Mouse (Mus musculus) midbrain, postnatal 0 days (tissue): ENCODE measurements around the gene Tmprss12. TPM values are rescaled to one million over a fixed set of nuclear protein-coding genes. Genes with fewer than 3 reads are reported as not detected.
"Not testable (repeated sequence)": the region's sequence is repeated elsewhere in the genome, so short reads cannot be mapped to it uniquely, and the experiment has no call there.

ENCODE experiments used
- ATAC-seq: fragments of 200-750 bp; cut with Nextera tagmentation; 2 replicates; pipeline ENCODE4 v1.8.0; 2017; ENCODE audit warnings: moderate number of reproducible peaks, mild to moderate bottlenecking, moderate TSS enrichment, moderate library complexity; ENCODE audit not compliant: low FRiP score
- DNase-seq: peaks from one replicate; pipeline ENCODE4 v3.0.0-alpha.2; 2015; ENCODE audit warnings: low spot score
- H3K27ac ChIP-seq: fragments of 300-500 bp; sonication (generic); 2 replicates; pipeline ENCODE4 v1.5.1; 2014; ENCODE audit warnings: low read depth, mild to moderate bottlenecking, low read length, mixed read lengths
- H3K27me3 ChIP-seq: fragments of 300-500 bp; sonication (generic); 2 replicates; pipeline ENCODE4 v1.6.1; 2014; ENCODE audit warnings: low read length, control low read depth, mixed read lengths; ENCODE audit not compliant: insufficient read depth
- H3K36me3 ChIP-seq: fragments of 300-500 bp; sonication (generic); 2 replicates; pipeline ENCODE4 v1.6.1; 2014; ENCODE audit warnings: low read length, control low read depth, mixed read lengths; ENCODE audit not compliant: insufficient read depth
- H3K4me1 ChIP-seq: fragments of 300-500 bp; sonication (generic); 2 replicates; pipeline ENCODE4 v1.6.1; 2014; ENCODE audit warnings: mild to moderate bottlenecking, control low read depth, antibody characterized with exemption, low read length, mixed read lengths; ENCODE audit not compliant: insufficient read depth
- H3K4me2 ChIP-seq: fragments of 300-500 bp; sonication (generic); 2 replicates; pipeline ENCODE4 v1.6.1; 2014; ENCODE audit warnings: low read depth, mild to moderate bottlenecking, low read length, mixed read lengths; ENCODE audit not compliant: poor library complexity, severe bottlenecking
- H3K4me3 ChIP-seq: fragments of 300-500 bp; sonication (generic); 2 replicates; pipeline ENCODE4 v1.5.1; 2014; ENCODE audit warnings: low read depth, mild to moderate bottlenecking, low read length, moderate library complexity
- H3K9ac ChIP-seq: fragments of 300-500 bp; sonication (generic); replicated peaks from 2 replicates; pipeline ENCODE4 v1.6.1; 2014; ENCODE audit warnings: mild to moderate bottlenecking, low read length, moderate library complexity, mixed read lengths; ENCODE audit not compliant: poor library complexity, severe bottlenecking
- H3K9me3 ChIP-seq: fragments of 300-500 bp; sonication (generic); 2 replicates; pipeline ENCODE4 v1.6.1; 2016; ENCODE audit warnings: low read length, control low read depth
- CTCF ChIP-seq: IDR thresholded peaks from 2 replicates; pipeline ENCODE4 v1.5.1; 2016; ENCODE audit warnings: antibody characterized with exemption, mild to moderate bottlenecking
- WGBS: fragments of 180-500 bp; shearing (Covaris S2); extraction: QIAGEN DNeasy Blood & Tissue Kit; methylation state at CpG from one replicate; pipeline ENCODE4 v1.1.7; 2014; 5-methylcytosine and 5-hydroxymethylcytosine counted together
- polyA plus RNA-seq: library from polyadenylated mRNA; unstranded; fragments of >200 nt; fragmentation: Nextera tagmentation; extraction: Ambion mirVana; gene quantifications from 2 replicates; pipeline ENCODE4 v1.2.1, GENCODE M21; 2015
- total RNA-seq: library from RNA; depleted of rRNA; stranded (reverse); fragments of >200 nt; gene quantifications from 2 replicates; pipeline ENCODE4 v1.2.3, GENCODE M21; 2014

Gene Tmprss12
- total and polyA plus RNA-seq, 2 experiments from 2014 or later, result not detected

DNA sequence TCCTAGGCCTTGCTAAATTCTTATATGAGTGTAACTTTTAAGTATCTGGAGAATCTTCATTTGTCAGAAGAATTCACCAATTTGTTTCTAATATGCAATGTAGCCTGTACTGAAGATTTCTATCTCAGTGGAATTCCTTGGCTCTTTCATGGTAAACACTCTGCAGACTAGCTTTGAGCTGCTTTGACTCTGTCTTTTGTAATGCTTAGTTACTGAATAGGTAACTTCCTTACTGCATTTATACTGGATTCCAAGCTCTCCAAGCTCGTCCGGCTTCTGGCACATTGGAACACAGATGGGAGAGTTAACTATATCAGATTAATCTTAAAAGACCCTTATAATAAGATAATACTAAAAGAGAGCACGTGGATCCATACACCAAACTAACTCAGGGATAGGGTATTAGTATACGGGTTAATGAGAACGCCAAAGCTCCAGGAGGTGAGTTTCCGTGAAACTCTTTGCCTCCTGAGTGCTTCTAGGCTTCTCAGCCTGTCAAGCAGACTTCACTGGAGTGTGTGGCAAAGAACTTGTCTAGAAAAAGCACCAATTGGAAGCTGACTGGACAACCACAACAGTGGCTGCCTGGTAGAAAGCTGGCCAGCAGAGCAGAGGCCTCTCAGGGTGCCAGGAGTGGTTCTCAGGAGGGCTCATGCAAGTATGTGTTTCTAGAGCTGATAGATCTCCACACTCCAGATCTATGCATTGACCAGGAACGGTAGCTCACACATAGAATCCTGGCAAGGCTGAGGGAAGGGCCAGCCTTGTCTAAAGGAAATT is 21.8 kb upstream of the Tmprss12 start:
- Histone ChIP-seq H3K4me3 (no peak overlapping the region), H3K9me3 (no peaks in the 10 kb centered on the region), H3K27me3 (no peaks in the 10 kb centered on the region), H3K4me2 (no peak overlapping the region), H3K9ac (no peak overlapping the region), H3K4me1 (no peaks in the 10 kb centered on the region), H3K27ac (no peak overlapping the region), H3K36me3 (peaks cover 40% of the 10 kb centered on the region)
- no peak for TF ChIP-seq CTCF
- DNase-seq (no peak), ATAC-seq (no peak)
- WGBS, result 95% methylated on average over 7 of the region's 7 CpGs

- H3K27me3 ChIP-seq, H3K4me2 ChIP-seq, H3K9me3 ChIP-seq, H3K27ac ChIP-seq, H3K9ac ChIP-seq, ATAC-seq, H3K4me3 ChIP-seq, DNase-seq, H3K4me1 ChIP-seq: not testable (repeated sequence)
- WGBS, result 91% methylated on average over 6 of the region's 7 CpGs
- peaks cover 26% of the 10 kb centered on the region for H3K36me3 ChIP-seq
Observed at GRCm38 (mm10) chr15:100260351-100260750, 20.3 kb upstream of the Tmprss12 start.

DNA sequence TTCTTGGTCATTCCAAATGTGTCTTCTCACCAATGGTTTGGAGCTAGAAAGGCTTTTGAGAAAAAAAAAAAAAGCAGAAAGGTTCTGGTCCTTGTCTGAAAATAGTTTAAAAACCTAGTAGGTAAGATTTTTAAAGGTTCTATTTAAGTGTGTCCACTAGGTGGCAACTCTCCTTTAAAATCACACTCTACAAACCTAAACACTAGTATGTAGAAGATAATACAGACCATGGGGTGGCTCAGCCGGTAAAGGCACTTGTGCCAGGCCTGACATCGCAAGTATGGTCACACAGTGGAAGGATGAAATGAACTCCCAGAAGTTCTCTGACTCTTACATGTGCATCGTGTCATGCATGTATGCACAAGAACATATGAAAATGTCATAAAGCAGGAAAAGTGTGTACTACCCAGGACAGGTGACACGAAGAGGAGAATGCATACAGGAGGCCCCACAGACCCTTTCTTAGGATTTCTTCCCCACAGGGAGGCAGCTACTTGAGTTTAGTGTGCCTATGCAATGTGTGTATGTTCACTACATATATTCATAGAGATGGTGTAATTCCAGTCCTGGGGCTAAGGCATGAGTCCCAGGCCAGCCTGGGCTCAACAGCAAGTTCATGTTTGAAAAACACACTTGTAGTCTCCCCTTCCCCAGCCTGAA is 17.3 kb upstream of the Tmprss12 start:
- Histone ChIP-seq H3K4me3 (no peak overlapping the region), H3K4me1 (no peaks in the 10 kb centered on the region), H3K9ac (no peak overlapping the region), H3K4me2 (no peak overlapping the region), H3K36me3 (peaks cover 11% of the 10 kb centered on the region; the same call in 1 of the 2 replicates), H3K27ac (no peak overlapping the region), H3K27me3 (no peaks in the 10 kb centered on the region), H3K9me3 (no peaks in the 10 kb centered on the region)
- ATAC-seq (no peak), DNase-seq (peak; percentile 67)
- peak; percentile 77 for TF ChIP-seq CTCF
- WGBS, result 16% methylated on average over 4 of the region's 4 CpGs

GRCm38 (mm10) chr15:100265586-100266325 is 14.9 kb upstream of the Tmprss12 start:
- peaks cover 5% of the 10 kb centered on the region; the same call in 1 of the 2 replicates for H3K36me3 ChIP-seq
- WGBS, result 83% methylated on average over 4 of the region's 5 CpGs
- H3K9ac ChIP-seq, result no peak overlapping the region
- no peak overlapping the region for H3K4me3 ChIP-seq
- no peaks in the 10 kb centered on the region for H3K27me3 ChIP-seq
- H3K4me1 ChIP-seq, result no peaks in the 10 kb centered on the region
- H3K9me3 ChIP-seq, result no peaks in the 10 kb centered on the region
- DNase-seq (no peak), ATAC-seq (no peak)
- TF ChIP-seq CTCF, result no peak
- H3K27ac ChIP-seq, result no peak overlapping the region
- no peak overlapping the region for H3K4me2 ChIP-seq

- WGBS, result 78% methylated on average over 2 of the region's 2 CpGs
- no peak for ATAC-seq
- H3K27me3 ChIP-seq, result no peaks in the 10 kb centered on the region
Observed at GRCm38 (mm10) chr15:100268916-100269315, 11.7 kb upstream of the Tmprss12 start.

DNA sequence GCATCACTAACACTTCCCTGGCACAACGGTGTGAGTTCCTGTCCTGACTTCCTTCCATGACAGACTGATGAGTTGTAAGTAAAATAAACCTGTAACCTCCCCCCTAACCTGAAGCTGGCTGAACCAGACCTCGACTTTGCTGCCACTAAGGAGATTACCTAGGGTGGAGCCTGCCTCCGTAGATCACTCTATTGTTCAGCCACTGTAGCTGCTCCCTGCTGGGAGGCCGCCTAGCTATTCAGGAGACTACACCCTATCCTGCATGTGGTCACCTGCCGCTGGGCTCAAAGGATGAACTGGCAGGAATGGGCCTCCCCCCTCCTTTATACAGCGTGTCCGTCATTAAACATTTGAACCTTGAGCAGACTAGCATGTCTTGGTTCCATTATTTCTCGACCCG is 10.9 kb upstream of the Tmprss12 start:
- no peak for ATAC-seq
- no peak for DNase-seq
- WGBS, result 17% methylated on average over 9 of the region's 9 CpGs

More at GRCm38 (mm10) chr15:100268916-100269315, 11.7 kb upstream of the Tmprss12 start:
- H3K4me3 ChIP-seq, result no peak overlapping the region
- no peaks in the 10 kb centered on the region for H3K9me3 ChIP-seq
- TF ChIP-seq CTCF, result no peak
- no peak overlapping the region for H3K9ac ChIP-seq
- H3K36me3 ChIP-seq, result no peaks in the 10 kb centered on the region
- DNase-seq, result no peak
- no peak overlapping the region for H3K4me2 ChIP-seq
- no peaks in the 10 kb centered on the region for H3K4me1 ChIP-seq
- no peak overlapping the region for H3K27ac ChIP-seq

DNA sequence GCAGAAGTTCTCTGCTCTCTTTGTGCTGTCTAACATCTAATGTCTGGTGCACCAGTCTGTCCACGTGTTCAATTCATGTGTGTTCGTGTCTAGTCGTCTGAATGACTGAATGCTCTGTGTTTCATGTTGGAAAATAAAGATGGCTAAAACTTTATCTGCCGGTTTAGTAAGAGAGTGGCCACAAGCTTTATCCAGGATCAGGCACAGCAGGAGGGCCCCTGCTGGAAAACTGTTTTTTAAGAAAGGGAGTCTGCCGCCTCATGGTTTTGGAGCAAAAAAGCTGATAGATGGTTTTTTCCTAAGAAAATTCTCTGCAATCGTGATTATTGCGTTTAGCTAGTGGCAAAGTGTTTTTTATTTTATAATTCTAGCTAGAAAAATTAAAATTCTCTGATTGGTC is 10.0 kb upstream of the Tmprss12 start:
- not testable (repeated sequence) for ATAC-seq, H3K4me1 ChIP-seq, H3K4me2 ChIP-seq, DNase-seq, H3K4me3 ChIP-seq, H3K27ac ChIP-seq, H3K9ac ChIP-seq, H3K36me3 ChIP-seq, H3K9me3 ChIP-seq, H3K27me3 ChIP-seq
- 22% methylated on average over 7 of the region's 7 CpGs for WGBS

More for the DNA sequence above, 10.9 kb upstream of the Tmprss12 start:
- Histone ChIP-seq H3K4me1 (no peaks in the 10 kb centered on the region), H3K36me3 (no peaks in the 10 kb centered on the region), H3K4me2 (no peak overlapping the region), H3K27ac (no peak overlapping the region), H3K27me3 (no peaks in the 10 kb centered on the region), H3K9ac (no peak overlapping the region), H3K4me3 (no peak overlapping the region), H3K9me3 (no peaks in the 10 kb centered on the region)
- no peak for TF ChIP-seq CTCF
